Mouse (Mus musculus): ENCODE results near the gene Drg2.

DNA sequence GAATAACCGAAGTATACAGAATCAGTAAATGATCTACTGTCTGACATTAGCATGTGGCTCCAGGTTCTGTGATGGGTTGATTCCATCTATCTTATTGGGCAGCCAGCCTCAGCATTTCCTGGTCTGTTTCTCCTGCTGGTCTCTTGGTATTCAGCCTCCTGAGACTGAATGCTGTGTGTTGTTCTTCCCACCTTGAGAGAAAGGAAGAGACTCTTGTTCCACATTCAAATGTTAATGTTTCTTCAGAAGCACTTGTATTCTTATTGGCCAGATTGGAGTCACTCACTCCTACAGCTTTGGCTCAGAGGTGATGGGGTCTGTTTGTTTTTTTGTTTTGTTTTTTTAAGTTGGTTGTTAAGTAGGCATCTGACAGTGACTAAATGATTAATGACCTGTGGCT, 31.4 kb upstream of the Drg2 start:
- TF ChIP-seq GATA1 (IDR thresholded peaks at IDR 0.05; ENCODE audit: borderline replicate concordance, low read length) (no peak), FLI1 (IDR thresholded peaks at IDR 0.05; ENCODE audit: low read length) (no peak)
